8 mouse cellular contexts compared by ENCODE assay signal in the genomic region with DNA sequence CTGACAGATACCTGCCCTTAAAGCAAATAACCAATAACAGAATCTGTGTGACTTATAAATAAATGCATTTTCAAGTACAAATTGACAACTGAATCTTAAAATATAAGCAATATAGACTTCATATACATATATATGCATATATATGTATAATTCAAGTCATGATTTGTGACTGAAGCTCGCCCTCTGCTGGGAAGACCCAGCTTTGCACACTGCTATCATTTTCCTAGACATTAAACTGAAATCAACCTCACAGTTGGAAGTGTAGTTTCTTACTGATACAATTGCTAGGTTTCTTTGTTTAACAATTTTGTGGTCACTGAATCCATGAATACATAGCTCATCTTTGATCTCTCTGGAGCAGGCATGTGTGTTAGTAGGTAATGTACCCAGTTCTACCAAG. TPM values are rescaled to one million over a fixed set of nuclear protein-coding genes. Genes with fewer than 3 reads are reported as not detected.
DNase-seq lines count a peak whose midpoint lies in the region; ATAC-seq and TF ChIP-seq lines count a peak whose summit lies in the region.

No protein-coding gene starts in this region.

- no peak for ATAC-seq in liver, embryonic 13.5 days (ENCODE audit: low read depth)

- peak; percentile 34 to 49 for DNase-seq in heart, postnatal 10 days
- no peak for DNase-seq in heart, adult 9 months (ENCODE audit: low spot score in 2 of 2)
- DNase-seq in B cell, adult 2 months: peak; percentile 68 to 74
- peak; percentile 41 for DNase-seq in T-cell, adult 2 months (ENCODE audit: low spot score)
- peak; percentile 11 for DNase-seq in liver, embryonic 13.5 days
- peak; percentile 15 to 69 for DNase-seq in spleen, postnatal 10 days (ENCODE audit: low spot score in 2 of 2)
- no peak for DNase-seq in urinary bladder, postnatal 10 days (ENCODE audit: low spot score)

- intact Hi-C loops in heart, postnatal 10 days (cut with DNase I): loop anchor here (1.0 to 10.0 kb wide), 3 partner anchors 207 to 376 kb away; no protein-coding TSS in a partner anchor

- H3K27ac ChIP-seq in embryonic fibroblast, embryonic 13.5 days (ENCODE audit: insufficient read depth, low read length): no peak overlapping the region
- H3K27ac ChIP-seq in liver, embryonic 13.5 days: no peak overlapping the region

- TF ChIP-seq CTCF in embryonic fibroblast, embryonic 13.5 days (IDR thresholded peaks at IDR 0.05; ENCODE audit: borderline replicate concordance, insufficient read depth, low read length): 0 out of 2 replicates have a peak, but pooled peaks have one; percentile 45

- no peak overlapping the region for H3K9ac ChIP-seq in liver, embryonic 13.5 days

- 0% methylated on average over 1 of the region's 1 CpGs for WGBS in liver, embryonic 13.5 days (ENCODE audit: insufficient replicate concordance)

- H3K36me3 ChIP-seq in liver, embryonic 13.5 days: no peaks in the 10 kb centered on the region

- peaks cover 3% of the 10 kb centered on the region; the same call in 1 of the 2 replicates for H3K4me1 ChIP-seq in embryonic fibroblast, embryonic 13.5 days (ENCODE audit: control insufficient read depth, insufficient read depth, low read length)
- peaks cover 19% of the 10 kb centered on the region for H3K4me1 ChIP-seq in liver, embryonic 13.5 days (replicated peaks)

- no peaks in the 10 kb centered on the region for H3K9me3 ChIP-seq in liver, embryonic 13.5 days (replicated peaks)

- no peak for TF ChIP-seq POLR2A in embryonic fibroblast, embryonic 13.5 days (IDR thresholded peaks at IDR 0.05; ENCODE audit: low read depth, low read length)

- H3K4me2 ChIP-seq in liver, embryonic 13.5 days: no peak overlapping the region

- H3K27me3 ChIP-seq in liver, embryonic 13.5 days: peaks cover 25% of the 10 kb centered on the region

- no peak overlapping the region for H3K4me3 ChIP-seq in embryonic fibroblast, embryonic 13.5 days (ENCODE audit: insufficient read depth, low read length)
- H3K4me3 ChIP-seq in liver, embryonic 13.5 days (replicated peaks): no peak overlapping the region

RNA-seq across cellular contexts. Expression of gene Fbxl13, which starts 4.5 kb away (rescaled TPM):
- under 1 TPM; 0.10 TPM for total RNA-seq in heart, postnatal 10 days (2021)
- 0.27 TPM in 1 of 2 replicates, not detected in the other for polyA plus RNA-seq in embryonic fibroblast, embryonic 13.5 days (2011; ENCODE audit: insufficient read length, low read depth, missing spikeins)
- 0.13 and 0.22 TPM in 2 replicates for polyA plus RNA-seq in liver, embryonic 13.5 days (2015; fragmentation: Nextera tagmentation; extraction: Ambion mirVana)

RNA-seq across cellular contexts. Expression of gene Armc10, which starts 4.7 kb away (rescaled TPM):
- total RNA-seq in heart, postnatal 10 days (2021): 10 to 100 TPM; 14.6 to 15.3 TPM
- 34.2 and 40.4 TPM in 2 replicates for polyA plus RNA-seq in embryonic fibroblast, embryonic 13.5 days (2011; ENCODE audit: insufficient read length, low read depth, missing spikeins)
- 9.8 and 10.8 TPM in 2 replicates for polyA plus RNA-seq in liver, embryonic 13.5 days (2015; fragmentation: Nextera tagmentation; extraction: Ambion mirVana)

Comparison
In these comparisons a context has a peak if more than half of its experiments do, and no peak if none do; other contexts are left out.
1. DNase-seq: peak in heart, postnatal 10 days (2 of 2), B cell, adult 2 months (2 of 2), T-cell, adult 2 months (single experiment), liver, embryonic 13.5 days (single experiment) and spleen, postnatal 10 days (2 of 2); none in heart, adult 9 months (0 of 2) and urinary bladder, postnatal 10 days (single experiment).